Mouse (Mus musculus): ENCODE results near the gene Gm49630. TPM values are rescaled to one million over a fixed set of nuclear protein-coding genes. Genes with fewer than 3 reads are reported as not detected.
"Not testable (repeated sequence)": the region's sequence is repeated elsewhere in the genome, so short reads cannot be mapped to it uniquely, and the experiment has no call there.

Gm49630 gene
- polyA plus RNA-seq, 1 experiment from 2014 or later, result not detected

- not testable (repeated sequence) for H3K9ac ChIP-seq (ENCODE audit: low read length); H3K9me3 ChIP-seq (ENCODE audit: control insufficient read depth, low read length); DNase-seq (ENCODE audit: low spot score); H3K4me3 ChIP-seq (ENCODE audit: low read depth, low read length); ATAC-seq (ENCODE audit: insufficient read depth, low FRiP score, low TSS enrichment); H3K4me2 ChIP-seq (ENCODE audit: low read depth); H3K27me3 ChIP-seq (ENCODE audit: control insufficient read depth, insufficient read depth, low read length); H3K27ac ChIP-seq (ENCODE audit: low read depth, low read length); H3K4me1 ChIP-seq (ENCODE audit: control insufficient read depth, insufficient read depth, low read length); H3K36me3 ChIP-seq (ENCODE audit: control insufficient read depth, insufficient read depth, low read length)
- 68% methylated on average over 4 of the region's 4 CpGs for WGBS
Observed at GRCm38 (mm10) chr17:7359806-7360205, 12.0 kb downstream of the Gm49630 start.

GRCm38 (mm10) chr17:7352596-7352995, 19.2 kb downstream of the Gm49630 start, which contains the start of gene Ttll2:
Gene Ttll2 (minus strand): TSS chr17:7352696.
- H3K36me3 ChIP-seq (ENCODE audit: control insufficient read depth, insufficient read depth, low read length); H3K27ac ChIP-seq (ENCODE audit: low read depth, low read length); H3K9me3 ChIP-seq (ENCODE audit: control insufficient read depth, low read length); H3K4me1 ChIP-seq (ENCODE audit: control insufficient read depth, insufficient read depth, low read length); DNase-seq (ENCODE audit: low spot score); ATAC-seq (ENCODE audit: insufficient read depth, low FRiP score, low TSS enrichment); H3K4me2 ChIP-seq (ENCODE audit: low read depth); H3K9ac ChIP-seq (ENCODE audit: low read length); H3K27me3 ChIP-seq (ENCODE audit: control insufficient read depth, insufficient read depth, low read length); H3K4me3 ChIP-seq (ENCODE audit: low read depth, low read length): not testable (repeated sequence)
- WGBS, result 91% methylated on average over 1 of the region's 1 CpGs

- DNase-seq (ENCODE audit: low spot score); ATAC-seq (ENCODE audit: insufficient read depth, low FRiP score, low TSS enrichment); H3K9me3 ChIP-seq (ENCODE audit: control insufficient read depth, low read length); H3K27ac ChIP-seq (ENCODE audit: low read depth, low read length); H3K36me3 ChIP-seq (ENCODE audit: control insufficient read depth, insufficient read depth, low read length); H3K4me3 ChIP-seq (ENCODE audit: low read depth, low read length); H3K4me1 ChIP-seq (ENCODE audit: control insufficient read depth, insufficient read depth, low read length); H3K27me3 ChIP-seq (ENCODE audit: control insufficient read depth, insufficient read depth, low read length); H3K4me2 ChIP-seq (ENCODE audit: low read depth); H3K9ac ChIP-seq (ENCODE audit: low read length): not testable (repeated sequence)
- WGBS, result 67% methylated on average over 2 of the region's 3 CpGs
Observed at GRCm38 (mm10) chr17:7348765-7349164, 23.0 kb downstream of the Gm49630 start.

GRCm38 (mm10) chr17:7337381-7337780, 34.4 kb downstream of the Gm49630 start:
- H3K27ac ChIP-seq (ENCODE audit: low read depth, low read length); H3K9ac ChIP-seq (ENCODE audit: low read length); ATAC-seq (ENCODE audit: insufficient read depth, low FRiP score, low TSS enrichment); H3K4me3 ChIP-seq (ENCODE audit: low read depth, low read length); H3K36me3 ChIP-seq (ENCODE audit: control insufficient read depth, insufficient read depth, low read length); H3K4me1 ChIP-seq (ENCODE audit: control insufficient read depth, insufficient read depth, low read length); DNase-seq (ENCODE audit: low spot score); H3K27me3 ChIP-seq (ENCODE audit: control insufficient read depth, insufficient read depth, low read length); H3K4me2 ChIP-seq (ENCODE audit: low read depth); H3K9me3 ChIP-seq (ENCODE audit: control insufficient read depth, low read length): not testable (repeated sequence)
- 85% methylated on average over 7 of the region's 9 CpGs for WGBS

DNA sequence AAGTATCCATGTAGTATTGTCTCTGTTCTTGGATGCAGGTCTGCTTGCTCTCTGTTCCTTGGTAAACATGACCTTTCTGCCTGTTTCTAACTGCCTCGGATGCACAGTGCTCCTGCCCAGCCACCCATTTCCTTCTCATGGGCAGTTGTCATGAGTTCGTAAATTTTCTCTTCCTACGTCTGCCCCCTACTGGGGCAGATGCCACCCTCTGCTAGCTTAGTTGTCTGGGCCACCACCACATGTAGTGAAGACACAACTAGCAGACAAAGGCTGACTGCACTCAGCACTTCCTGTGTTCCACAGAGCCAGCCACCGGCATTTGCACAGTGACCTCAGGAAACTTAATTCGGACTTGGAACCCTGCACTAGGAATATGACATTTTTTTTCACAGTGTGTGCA, 39.0 kb downstream of the Gm49630 start:
- H3K36me3 ChIP-seq (ENCODE audit: control insufficient read depth, insufficient read depth, low read length); H3K9me3 ChIP-seq (ENCODE audit: control insufficient read depth, low read length); H3K4me2 ChIP-seq (ENCODE audit: low read depth); H3K4me1 ChIP-seq (ENCODE audit: control insufficient read depth, insufficient read depth, low read length); H3K4me3 ChIP-seq (ENCODE audit: low read depth, low read length); ATAC-seq (ENCODE audit: insufficient read depth, low FRiP score, low TSS enrichment); H3K9ac ChIP-seq (ENCODE audit: low read length); DNase-seq (ENCODE audit: low spot score); H3K27me3 ChIP-seq (ENCODE audit: control insufficient read depth, insufficient read depth, low read length); H3K27ac ChIP-seq (ENCODE audit: low read depth, low read length): not testable (repeated sequence)
- 86% methylated on average over 3 of the region's 5 CpGs for WGBS

DNA sequence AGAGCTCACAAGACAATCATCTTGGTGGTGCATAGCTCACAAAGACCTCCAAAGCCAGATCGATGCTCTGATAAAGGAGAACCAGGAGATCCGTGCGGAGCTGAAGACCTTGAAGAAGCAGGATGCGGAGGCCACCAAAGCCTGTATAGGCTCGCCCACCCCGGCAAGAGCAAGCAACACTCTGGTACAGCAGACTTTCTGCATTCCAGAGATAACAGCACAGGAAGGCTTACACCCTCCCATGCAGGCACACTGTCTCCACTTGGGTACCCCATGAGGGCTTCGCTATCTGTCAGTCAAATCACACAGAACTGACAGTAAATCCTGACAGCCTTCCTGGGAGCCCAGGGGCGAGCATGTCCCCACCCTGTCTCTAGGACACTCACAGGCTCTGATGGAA, 45.4 kb downstream of the Gm49630 start:
- not testable (repeated sequence) for H3K9me3 ChIP-seq (ENCODE audit: control insufficient read depth, low read length); H3K36me3 ChIP-seq (ENCODE audit: control insufficient read depth, insufficient read depth, low read length); H3K9ac ChIP-seq (ENCODE audit: low read length); H3K27ac ChIP-seq (ENCODE audit: low read depth, low read length); ATAC-seq (ENCODE audit: insufficient read depth, low FRiP score, low TSS enrichment); H3K4me1 ChIP-seq (ENCODE audit: control insufficient read depth, insufficient read depth, low read length); H3K4me3 ChIP-seq (ENCODE audit: low read depth, low read length); DNase-seq (ENCODE audit: low spot score); H3K27me3 ChIP-seq (ENCODE audit: control insufficient read depth, insufficient read depth, low read length); H3K4me2 ChIP-seq (ENCODE audit: low read depth)
- WGBS, result 76% methylated on average over 5 of the region's 8 CpGs

- 87% methylated on average over 4 of the region's 5 CpGs for WGBS
- H3K36me3 ChIP-seq (ENCODE audit: control insufficient read depth, insufficient read depth, low read length); ATAC-seq (ENCODE audit: insufficient read depth, low FRiP score, low TSS enrichment); H3K27ac ChIP-seq (ENCODE audit: low read depth, low read length); H3K4me2 ChIP-seq (ENCODE audit: low read depth); DNase-seq (ENCODE audit: low spot score); H3K27me3 ChIP-seq (ENCODE audit: control insufficient read depth, insufficient read depth, low read length); H3K4me3 ChIP-seq (ENCODE audit: low read depth, low read length); H3K9ac ChIP-seq (ENCODE audit: low read length); H3K4me1 ChIP-seq (ENCODE audit: control insufficient read depth, insufficient read depth, low read length); H3K9me3 ChIP-seq (ENCODE audit: control insufficient read depth, low read length): not testable (repeated sequence)
Observed at GRCm38 (mm10) chr17:7324346-7324745, 47.4 kb downstream of the Gm49630 start, which contains the start of gene Tcp10a. Gene Tcp10a (plus strand): TSS chr17:7324646.

DNA sequence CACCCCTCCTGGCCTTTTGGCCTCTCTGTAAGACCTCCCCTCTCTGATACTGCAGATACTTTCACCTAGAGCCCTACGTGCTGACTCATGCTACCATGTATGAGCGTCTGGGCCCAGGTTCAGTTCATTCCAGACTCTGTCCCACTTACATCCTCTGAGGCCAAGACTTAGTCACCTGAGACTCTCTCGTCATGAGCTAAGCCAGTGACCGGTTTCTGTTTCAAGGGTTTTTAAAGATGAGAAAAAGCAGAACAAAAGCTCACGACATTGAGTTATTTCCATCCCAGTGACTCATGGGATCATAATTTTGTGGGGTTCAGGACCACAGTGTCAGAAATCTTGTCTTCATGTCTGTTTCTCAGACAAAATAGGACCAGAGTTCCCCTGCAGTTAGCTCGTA, 52.0 kb downstream of the Gm49630 start:
- H3K27me3 ChIP-seq (ENCODE audit: control insufficient read depth, insufficient read depth, low read length); H3K9ac ChIP-seq (ENCODE audit: low read length); H3K27ac ChIP-seq (ENCODE audit: low read depth, low read length); H3K9me3 ChIP-seq (ENCODE audit: control insufficient read depth, low read length); H3K4me2 ChIP-seq (ENCODE audit: low read depth); H3K36me3 ChIP-seq (ENCODE audit: control insufficient read depth, insufficient read depth, low read length); ATAC-seq (ENCODE audit: insufficient read depth, low FRiP score, low TSS enrichment); H3K4me3 ChIP-seq (ENCODE audit: low read depth, low read length); H3K4me1 ChIP-seq (ENCODE audit: control insufficient read depth, insufficient read depth, low read length); DNase-seq (ENCODE audit: low spot score): not testable (repeated sequence)
- 93% methylated on average over 6 of the region's 6 CpGs for WGBS

DNA sequence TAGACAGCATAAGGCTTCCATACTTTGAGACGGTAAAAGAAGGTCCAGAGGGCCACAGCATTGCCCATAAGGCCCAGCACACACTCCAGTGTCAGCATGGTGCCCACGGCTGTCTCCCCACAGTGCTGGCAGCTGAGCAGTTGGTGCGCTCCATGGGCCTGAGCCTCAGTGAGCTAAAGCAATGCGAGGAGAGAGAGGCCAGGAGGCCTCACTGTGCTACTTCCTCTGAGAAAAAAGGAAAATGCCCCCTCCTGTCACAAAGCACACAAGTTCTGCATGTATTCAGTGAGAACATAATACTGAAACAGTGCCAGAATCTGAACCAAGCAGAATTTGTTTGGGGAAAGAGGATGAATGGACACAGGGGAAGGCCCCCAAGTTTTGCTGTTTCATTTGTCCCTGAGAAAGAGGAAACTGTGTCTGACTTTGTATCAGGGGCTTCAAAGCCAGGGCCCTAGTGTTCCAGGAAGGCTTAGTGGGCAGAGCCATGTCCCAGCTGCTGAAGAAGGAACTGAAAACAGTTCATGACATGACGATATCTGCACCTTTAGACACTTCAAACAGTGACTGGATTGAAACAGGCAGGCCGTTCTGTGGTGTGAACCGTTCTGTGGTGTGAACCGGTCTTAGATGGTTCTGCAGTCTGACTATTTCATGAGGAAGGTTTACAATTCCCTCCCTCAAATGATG, 55.9 kb downstream of the Gm49630 start:
- whole genome bisulfite sequencing, result 88% methylated on average over 6 of the region's 8 CpGs
- H3K4me3 ChIP-seq (ENCODE audit: low read depth, low read length); H3K9ac ChIP-seq (ENCODE audit: low read length); H3K4me2 ChIP-seq (ENCODE audit: low read depth); H3K36me3 ChIP-seq (ENCODE audit: control insufficient read depth, insufficient read depth, low read length); ATAC-seq (ENCODE audit: insufficient read depth, low FRiP score, low TSS enrichment); H3K9me3 ChIP-seq (ENCODE audit: control insufficient read depth, low read length); H3K27me3 ChIP-seq (ENCODE audit: control insufficient read depth, insufficient read depth, low read length); DNase-seq (ENCODE audit: low spot score); H3K27ac ChIP-seq (ENCODE audit: low read depth, low read length); H3K4me1 ChIP-seq (ENCODE audit: control insufficient read depth, insufficient read depth, low read length): not testable (repeated sequence)

All from neural tube, embryonic 11.5 days (tissue).